Mouse (Mus musculus): ENCODE results near the gene Timp3.

DNA sequence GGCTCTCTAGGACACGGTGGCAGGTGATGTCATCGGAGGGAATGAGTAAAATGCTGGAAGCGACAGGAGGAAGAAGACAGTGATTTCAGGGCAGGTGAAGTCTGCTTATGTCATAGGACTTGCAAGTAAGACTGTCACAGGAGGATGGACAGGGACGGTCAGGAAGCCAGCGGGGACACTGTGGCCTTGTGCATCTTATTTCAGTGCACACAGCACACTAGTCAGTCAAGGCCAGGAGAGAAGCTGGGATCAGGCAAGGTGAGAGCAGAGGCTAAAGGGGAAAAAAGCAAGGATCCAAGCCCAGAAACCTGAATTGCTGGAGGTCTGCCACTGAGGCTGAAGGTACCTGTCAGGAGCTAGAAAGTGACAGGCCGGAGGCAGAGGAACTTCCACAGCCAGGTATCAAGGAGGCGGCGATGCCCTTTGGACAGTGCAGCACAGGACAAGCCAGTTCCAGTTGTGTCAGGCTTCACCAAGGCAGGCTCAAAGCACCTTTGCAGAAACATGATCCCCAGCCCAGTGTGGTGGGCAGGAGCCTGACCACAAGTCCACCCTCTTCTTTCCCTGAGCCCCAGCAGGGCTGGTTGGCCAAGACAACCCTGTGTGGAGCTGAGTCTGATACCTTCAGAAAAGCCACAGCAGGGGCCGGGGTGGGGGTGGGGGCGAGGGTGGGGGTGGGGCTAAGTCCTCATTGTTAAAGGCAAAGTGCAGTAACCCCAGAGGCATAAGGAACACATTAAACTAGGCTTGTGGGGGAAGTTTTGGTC, 5.4 kb upstream of the Timp3 start:
- TF ChIP-seq CHD2 (IDR thresholded peaks at IDR 0.05; ENCODE audit: low read depth, low read length) (no peak), HCFC1 (IDR thresholded peaks at IDR 0.05; ENCODE audit: borderline replicate concordance, insufficient read depth, low read length) (no peak), ZC3H11A (IDR thresholded peaks at IDR 0.05; ENCODE audit: borderline replicate concordance, low read depth, low read length) (no peak), ZNF384 (IDR thresholded peaks at IDR 0.05; ENCODE audit: low read depth, low read length) (no peak)
